Mouse (Mus musculus): ENCODE measurements at regions not wholly inside any gene's neighbourhood (a gene's known extent, or its start where the extent isn't known, plus 50 kb on each side); places are given as distances from the start of the nearest gene placed in this dataset.

DNA sequence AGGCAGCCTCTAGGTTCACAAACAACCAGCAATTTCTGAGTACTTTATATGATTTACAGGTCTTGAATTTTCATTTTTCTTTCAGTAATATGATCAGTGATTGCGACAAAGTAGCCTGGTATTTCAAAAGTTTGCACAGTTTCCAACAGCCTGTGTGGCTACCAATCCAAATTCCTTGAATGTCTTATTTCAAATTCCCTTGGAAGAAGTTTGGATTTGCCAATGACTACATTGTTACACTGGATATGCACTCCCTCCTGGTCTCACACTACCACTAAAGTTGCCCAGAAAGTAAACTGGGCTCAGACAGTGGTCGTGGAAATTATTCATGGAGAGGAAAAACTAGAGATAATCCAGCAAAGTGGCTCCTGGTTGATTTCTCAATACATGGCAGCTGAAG is 166.7 kb upstream of the Ugt8a start:
- no peak for TF ChIP-seq CTCF (IDR thresholded peaks at IDR 0.05; ENCODE audit: low read depth, low read length)
- TF ChIP-seq POLR2A (IDR thresholded peaks at IDR 0.05; ENCODE audit: extremely low read depth, insufficient read depth, low read length): no peak
- no peak overlapping the region for H3K27ac ChIP-seq (replicated peaks; ENCODE audit: insufficient read depth, low read depth, low read length)
- H3K79me2 ChIP-seq (ENCODE audit: control insufficient read depth, insufficient read depth, low read length): no peaks in the 10 kb centered on the region
- no peak overlapping the region for H3K4me3 ChIP-seq (ENCODE audit: insufficient read depth, low read depth, low read length)
- H3K9ac ChIP-seq (ENCODE audit: low read depth, low read length): no peak overlapping the region
- H3K4me1 ChIP-seq (ENCODE audit: control insufficient read depth, insufficient read depth, low read length): no peaks in the 10 kb centered on the region
- H3K36me3 ChIP-seq (ENCODE audit: control insufficient read depth, insufficient read depth, low read length): no peaks in the 10 kb centered on the region
- WGBS: 84% methylated on average over 2 of the region's 2 CpGs
- no peaks in the 10 kb centered on the region for H3K27me3 ChIP-seq (ENCODE audit: control insufficient read depth, insufficient read depth, low read length)
- no peak for DNase-seq (ENCODE audit: extremely low read depth, low read depth, low spot score)

DNA sequence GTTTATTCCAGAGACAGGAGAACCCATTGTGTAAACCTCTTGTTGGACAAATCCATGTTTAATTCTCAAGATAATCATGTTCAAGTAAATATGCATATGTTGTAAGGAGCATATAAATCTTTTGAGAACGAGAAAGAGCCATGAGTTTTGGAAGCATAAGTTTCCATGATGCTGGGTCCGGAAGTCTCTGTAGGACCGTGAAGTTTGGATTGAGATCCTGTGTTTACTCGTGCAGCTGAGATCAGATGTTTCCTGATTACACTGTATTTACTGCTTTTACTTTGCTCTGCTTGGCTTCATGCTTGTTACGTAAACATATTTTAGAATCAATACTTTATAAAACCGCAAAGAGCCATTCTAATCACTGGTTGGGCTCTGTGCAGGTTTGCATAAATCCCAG is 171.0 kb upstream of the Ugt8a start:
- no peaks in the 10 kb centered on the region for H3K79me2 ChIP-seq (ENCODE audit: control insufficient read depth, insufficient read depth, low read length)
- TF ChIP-seq CTCF (IDR thresholded peaks at IDR 0.05; ENCODE audit: low read depth, low read length) (no peak), POLR2A (IDR thresholded peaks at IDR 0.05; ENCODE audit: extremely low read depth, insufficient read depth, low read length) (no peak)
- H3K9ac ChIP-seq (ENCODE audit: low read depth, low read length): no peak overlapping the region
- H3K36me3 ChIP-seq (ENCODE audit: control insufficient read depth, insufficient read depth, low read length): no peaks in the 10 kb centered on the region
- no peak overlapping the region for H3K4me3 ChIP-seq (ENCODE audit: insufficient read depth, low read depth, low read length)
- 76% methylated on average over 6 of the region's 6 CpGs for WGBS
- no peaks in the 10 kb centered on the region for H3K27me3 ChIP-seq (ENCODE audit: control insufficient read depth, insufficient read depth, low read length)
- no peak overlapping the region for H3K27ac ChIP-seq (replicated peaks; ENCODE audit: insufficient read depth, low read depth, low read length)
- no peaks in the 10 kb centered on the region for H3K4me1 ChIP-seq (ENCODE audit: control insufficient read depth, insufficient read depth, low read length)
- no peak for DNase-seq (ENCODE audit: extremely low read depth, low read depth, low spot score)

DNA sequence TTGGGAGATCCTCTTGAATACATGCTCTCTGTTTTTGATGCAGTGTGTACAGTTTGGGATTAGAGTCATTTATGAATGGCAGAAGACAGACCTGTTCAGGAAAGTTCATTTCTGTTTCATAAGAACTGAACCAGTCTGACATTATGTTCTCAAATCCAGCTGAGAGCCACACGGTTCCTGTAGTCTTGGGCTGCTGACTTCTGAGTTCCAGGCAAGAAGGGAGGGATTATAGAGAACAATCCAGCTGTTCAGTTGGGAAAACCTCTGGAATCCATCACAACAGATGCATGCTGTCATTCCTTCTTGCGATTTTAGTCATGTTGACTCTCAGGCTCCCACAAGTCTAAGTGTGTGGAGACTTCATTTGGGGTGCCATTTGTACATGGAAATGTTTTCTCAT is 179.4 kb upstream of the Ugt8a start:
- H3K27ac ChIP-seq (replicated peaks; ENCODE audit: insufficient read depth, low read depth, low read length): no peak overlapping the region
- no peaks in the 10 kb centered on the region for H3K36me3 ChIP-seq (ENCODE audit: control insufficient read depth, insufficient read depth, low read length)
- no peaks in the 10 kb centered on the region for H3K27me3 ChIP-seq (ENCODE audit: control insufficient read depth, insufficient read depth, low read length)
- no peaks in the 10 kb centered on the region for H3K79me2 ChIP-seq (ENCODE audit: control insufficient read depth, insufficient read depth, low read length)
- no peaks in the 10 kb centered on the region for H3K4me1 ChIP-seq (ENCODE audit: control insufficient read depth, insufficient read depth, low read length)
- TF ChIP-seq POLR2A (IDR thresholded peaks at IDR 0.05; ENCODE audit: extremely low read depth, insufficient read depth, low read length) (no peak), CTCF (IDR thresholded peaks at IDR 0.05; ENCODE audit: low read depth, low read length) (no peak)
- WGBS: 72% methylated on average over 2 of the region's 2 CpGs
- DNase-seq (ENCODE audit: extremely low read depth, low read depth, low spot score): no peak
- no peak overlapping the region for H3K4me3 ChIP-seq (ENCODE audit: insufficient read depth, low read depth, low read length)
- H3K9ac ChIP-seq (ENCODE audit: low read depth, low read length): no peak overlapping the region

DNA sequence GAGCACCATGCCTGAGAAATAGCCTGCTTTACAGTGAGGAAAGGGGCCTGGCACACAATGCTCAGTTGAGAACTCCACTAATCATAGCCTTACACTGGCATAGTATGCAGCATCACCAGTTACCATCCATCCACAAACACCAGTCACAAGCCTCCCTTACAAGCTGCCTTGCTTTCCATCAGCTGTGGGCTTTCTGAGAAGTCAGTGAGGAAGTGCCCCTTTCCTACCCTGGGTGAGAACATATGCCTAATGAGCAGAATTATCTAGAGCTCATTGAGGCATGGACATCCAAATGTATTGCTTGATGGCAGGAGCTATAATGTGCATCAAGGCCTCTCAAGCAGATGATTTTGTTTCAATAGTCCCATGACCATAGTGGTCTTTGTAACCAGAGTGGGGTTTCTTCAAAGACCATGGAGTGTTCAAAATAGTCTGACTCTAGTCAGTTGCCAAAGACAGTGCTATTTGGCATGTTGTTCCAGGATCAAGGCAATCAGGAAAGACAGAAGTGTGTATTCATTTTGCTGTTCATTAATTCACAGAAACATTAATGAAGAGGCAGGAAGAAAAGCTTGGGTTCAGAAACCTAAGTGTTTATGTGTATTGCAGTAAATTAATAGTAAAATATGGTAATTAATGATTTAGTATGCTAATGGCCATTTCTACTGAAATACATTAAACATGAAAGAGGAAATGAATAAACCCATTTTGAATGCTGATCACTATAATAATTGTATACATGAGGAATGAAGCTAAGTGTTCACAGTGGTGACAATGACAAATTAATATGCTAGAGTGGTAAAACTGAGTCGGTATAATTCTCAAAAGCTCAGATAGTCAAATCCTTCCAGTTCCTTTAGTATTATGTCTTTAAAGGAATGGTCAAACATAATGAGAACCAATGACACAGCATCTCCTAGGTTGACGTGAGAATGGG is 184.2 kb upstream of the Ugt8a start:
- Histone ChIP-seq H3K79me2 (ENCODE audit: control insufficient read depth, insufficient read depth, low read length) (no peaks in the 10 kb centered on the region), H3K27ac (replicated peaks; ENCODE audit: insufficient read depth, low read depth, low read length) (no peak overlapping the region), H3K27me3 (ENCODE audit: control insufficient read depth, insufficient read depth, low read length) (no peaks in the 10 kb centered on the region), H3K36me3 (ENCODE audit: control insufficient read depth, insufficient read depth, low read length) (no peaks in the 10 kb centered on the region), H3K4me3 (ENCODE audit: insufficient read depth, low read depth, low read length) (no peak overlapping the region), H3K9ac (ENCODE audit: low read depth, low read length) (no peak overlapping the region), H3K4me1 (ENCODE audit: control insufficient read depth, insufficient read depth, low read length) (no peaks in the 10 kb centered on the region)
- WGBS: 80% methylated on average over 2 of the region's 2 CpGs
- DNase-seq (ENCODE audit: extremely low read depth, low read depth, low spot score): no peak
- TF ChIP-seq CTCF (IDR thresholded peaks at IDR 0.05; ENCODE audit: low read depth, low read length) (no peak), POLR2A (IDR thresholded peaks at IDR 0.05; ENCODE audit: extremely low read depth, insufficient read depth, low read length) (no peak)

DNA sequence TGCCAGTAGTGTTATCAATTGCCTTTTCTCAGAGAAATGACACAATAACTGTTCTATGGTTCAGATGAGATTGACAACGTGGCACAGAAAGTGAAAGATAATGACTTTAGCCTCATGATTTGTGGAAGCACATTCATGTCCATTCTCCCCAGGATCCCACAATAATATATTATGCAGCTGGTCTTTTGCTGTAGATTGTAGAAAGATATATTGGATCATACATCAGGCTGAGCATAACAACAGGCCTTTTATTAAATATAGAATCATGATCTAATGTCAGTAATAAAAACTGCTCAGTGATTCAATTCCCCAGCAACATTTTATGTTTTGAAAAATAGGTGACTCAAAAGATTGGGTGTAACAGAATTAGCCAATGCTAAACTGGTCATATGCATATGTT is 196.9 kb upstream of the Arsj start:
- WGBS: 73% methylated on average over 1 of the region's 1 CpGs
- H3K36me3 ChIP-seq (ENCODE audit: control insufficient read depth, insufficient read depth, low read length): no peaks in the 10 kb centered on the region
- no peaks in the 10 kb centered on the region for H3K27me3 ChIP-seq (ENCODE audit: control insufficient read depth, insufficient read depth, low read length)
- no peak overlapping the region for H3K27ac ChIP-seq (replicated peaks; ENCODE audit: insufficient read depth, low read depth, low read length)
- no peak overlapping the region for H3K4me3 ChIP-seq (ENCODE audit: insufficient read depth, low read depth, low read length)
- H3K79me2 ChIP-seq (ENCODE audit: control insufficient read depth, insufficient read depth, low read length): no peaks in the 10 kb centered on the region
- no peak for DNase-seq (ENCODE audit: extremely low read depth, low read depth, low spot score)
- no peaks in the 10 kb centered on the region for H3K4me1 ChIP-seq (ENCODE audit: control insufficient read depth, insufficient read depth, low read length)
- H3K9ac ChIP-seq (ENCODE audit: low read depth, low read length): no peak overlapping the region
- TF ChIP-seq POLR2A (IDR thresholded peaks at IDR 0.05; ENCODE audit: extremely low read depth, insufficient read depth, low read length): no peak
- no peak for TF ChIP-seq CTCF (IDR thresholded peaks at IDR 0.05; ENCODE audit: low read depth, low read length)

DNA sequence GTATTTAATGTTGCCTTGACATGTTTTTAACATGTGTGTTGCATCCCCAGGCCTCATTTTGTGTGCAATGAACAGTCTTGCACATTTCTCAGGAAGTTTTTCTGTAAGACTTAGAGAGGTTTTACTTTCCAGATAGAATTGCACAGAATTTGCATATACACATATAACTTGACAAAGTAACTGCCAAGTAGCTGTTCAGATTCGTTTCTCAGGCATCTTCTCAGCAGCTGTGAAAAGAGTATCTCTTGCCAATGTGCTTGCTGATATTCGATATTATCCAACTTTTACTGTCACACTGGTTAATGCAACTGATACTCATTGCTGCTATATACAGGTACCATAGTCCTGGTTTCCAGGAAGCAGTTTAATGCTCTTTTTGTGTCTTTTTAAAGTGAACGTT is 154.5 kb upstream of the Arsj start:
- TF ChIP-seq CTCF (IDR thresholded peaks at IDR 0.05; ENCODE audit: low read depth, low read length) (no peak), POLR2A (IDR thresholded peaks at IDR 0.05; ENCODE audit: extremely low read depth, insufficient read depth, low read length) (no peak)
- WGBS: 71% methylated on average over 3 of the region's 3 CpGs

More for the DNA sequence above, 154.5 kb upstream of the Arsj start:
- no peaks in the 10 kb centered on the region for H3K36me3 ChIP-seq (ENCODE audit: control insufficient read depth, insufficient read depth, low read length)
- no peak for DNase-seq (ENCODE audit: extremely low read depth, low read depth, low spot score)
- H3K4me1 ChIP-seq (ENCODE audit: control insufficient read depth, insufficient read depth, low read length): no peaks in the 10 kb centered on the region
- no peak overlapping the region for H3K9ac ChIP-seq (ENCODE audit: low read depth, low read length)
- no peaks in the 10 kb centered on the region for H3K27me3 ChIP-seq (ENCODE audit: control insufficient read depth, insufficient read depth, low read length)
- no peak overlapping the region for H3K27ac ChIP-seq (replicated peaks; ENCODE audit: insufficient read depth, low read depth, low read length)
- no peak overlapping the region for H3K4me3 ChIP-seq (ENCODE audit: insufficient read depth, low read depth, low read length)
- H3K79me2 ChIP-seq (ENCODE audit: control insufficient read depth, insufficient read depth, low read length): no peaks in the 10 kb centered on the region
